Mouse (Mus musculus): ENCODE data around the gene Ntn4. TPM values are rescaled to one million over a fixed set of nuclear protein-coding genes. Genes with fewer than 3 reads are reported as not detected.

Gene Ntn4
- total and polyA plus RNA-seq, 3 experiments, result not detected

GRCm38 (mm10) chr10:93742097-93742446 is 101.6 kb downstream of the Ntn4 start:
- in situ Hi-C loops (cut with MboI; ENCODE audit: low pct_ligation_motif_present, low pct_unique_long_range_greater_than_20kb, low sequenced_read_pairs), result no loop called here
- dilution Hi-C loops (cut with MboI; ENCODE audit: extremely low pct_ligation_motif_present, extremely low pct_unique_long_range_greater_than_20kb, low sequenced_read_pairs), result no loop called here

GRCm38 (mm10) chr10:93742598-93742997 is 102.1 kb downstream of the Ntn4 start:
- Histone ChIP-seq H3K4me3 (replicated peaks in 1 of 3; ENCODE audit: low read depth in 2 of 3, low read length in 2 of 3, poor library complexity in 1 of 3) (no peak overlapping the region), H3K27ac (ENCODE audit: insufficient read depth, low read depth) (no peak overlapping the region), H3K9ac (ENCODE audit: insufficient read depth, low read depth) (no peak overlapping the region), H3K4me2 (ENCODE audit: insufficient read depth, low read depth, poor library complexity, severe bottlenecking) (no peak overlapping the region), H3K9me3 (replicated peaks; ENCODE audit: low read length) (no peaks in the 10 kb centered on the region), H3K27me3 (replicated peaks) (no peaks in the 10 kb centered on the region), H3K36me3 (replicated peaks in 1 of 2; ENCODE audit: control insufficient read depth in 1 of 2, insufficient read depth in 1 of 2, low read length in 1 of 2) (no peaks in the 10 kb centered on the region), H3K79me2 (replicated peaks; ENCODE audit: control insufficient read depth, extremely low read depth, insufficient read depth, poor library complexity, severe bottlenecking) (no peaks in the 10 kb centered on the region), H3K4me1 (ENCODE audit: control insufficient read depth in 1 of 2, insufficient read depth in 2 of 2) (no peaks in the 10 kb centered on the region)
- TF ChIP-seq MAFK (IDR thresholded peaks at IDR 0.05; ENCODE audit: insufficient replicate concordance, low read length), result no peak
- TF ChIP-seq NRF1 (IDR thresholded peaks at IDR 0.05; ENCODE audit: low read depth, low read length), result no peak
- TF ChIP-seq ETS1 (conservative IDR thresholded peaks at IDR 0.05; ENCODE audit: low read depth, low read length), result no peak
- no peak for TF ChIP-seq ZC3H11A (IDR thresholded peaks at IDR 0.05; ENCODE audit: low read depth, low read length)
- no peak for TF ChIP-seq ELF1 (IDR thresholded peaks at IDR 0.05; ENCODE audit: low read depth, low read length)
- TF ChIP-seq CHD1 (IDR thresholded peaks at IDR 0.05; ENCODE audit: low read depth, low read length), result no peak
- no peak for TF ChIP-seq BHLHE40 (IDR thresholded peaks at IDR 0.05; ENCODE audit: low read depth, low read length)
- no peak for TF ChIP-seq JUND (conservative IDR thresholded peaks at IDR 0.05; ENCODE audit: low read depth, low read length)
- TF ChIP-seq MXI1 (IDR thresholded peaks at IDR 0.05; ENCODE audit: low read depth, low read length), result no peak
- no peak for TF ChIP-seq JUN (IDR thresholded peaks at IDR 0.05; ENCODE audit: insufficient read depth, low read depth, low read length)
- no peak for TF ChIP-seq RAD21 (IDR thresholded peaks at IDR 0.05; ENCODE audit: low read depth, low read length)
- TF ChIP-seq HCFC1 (IDR thresholded peaks at IDR 0.05; ENCODE audit: low read depth, low read length), result no peak
- no peak for TF ChIP-seq MEF2A (IDR thresholded peaks at IDR 0.05; ENCODE audit: borderline replicate concordance, low read depth, low read length)
- no peak for TF ChIP-seq UBTF (IDR thresholded peaks at IDR 0.05; ENCODE audit: low read depth, low read length)
- TF ChIP-seq ZNF384 (IDR thresholded peaks at IDR 0.05; ENCODE audit: low read depth, low read length), result no peak
- no peak for TF ChIP-seq RCOR1 (conservative IDR thresholded peaks at IDR 0.05; ENCODE audit: low read depth, low read length)
- no peak for TF ChIP-seq USF2 (conservative IDR thresholded peaks at IDR 0.05; ENCODE audit: low read depth, low read length)
- no peak for TF ChIP-seq TBP (conservative IDR thresholded peaks at IDR 0.05; ENCODE audit: low read depth, low read length)
- TF ChIP-seq POLR2AphosphoS2 (IDR thresholded peaks at IDR 0.05; ENCODE audit: low read depth, low read length), result no peak
- DNase-seq (ENCODE audit: extremely low read depth), result no peak
- in situ Hi-C loops (cut with MboI; ENCODE audit: low pct_ligation_motif_present, low pct_unique_long_range_greater_than_20kb, low sequenced_read_pairs), result no loop called here
- dilution Hi-C loops (cut with MboI; ENCODE audit: extremely low pct_ligation_motif_present, extremely low pct_unique_long_range_greater_than_20kb, low sequenced_read_pairs), result no loop called here

More at GRCm38 (mm10) chr10:93742097-93742446, 101.6 kb downstream of the Ntn4 start:
- H3K27me3 ChIP-seq (replicated peaks), result no peaks in the 10 kb centered on the region
- no peak overlapping the region for H3K4me2 ChIP-seq (ENCODE audit: insufficient read depth, low read depth, poor library complexity, severe bottlenecking)
- no peaks in the 10 kb centered on the region for H3K79me2 ChIP-seq (replicated peaks; ENCODE audit: control insufficient read depth, extremely low read depth, insufficient read depth, poor library complexity, severe bottlenecking)
- H3K9ac ChIP-seq (ENCODE audit: insufficient read depth, low read depth), result no peak overlapping the region
- H3K9me3 ChIP-seq (replicated peaks; ENCODE audit: low read length), result no peaks in the 10 kb centered on the region
- H3K36me3 ChIP-seq (replicated peaks in 1 of 2; ENCODE audit: control insufficient read depth in 1 of 2, insufficient read depth in 1 of 2, low read length in 1 of 2), result no peaks in the 10 kb centered on the region
- no peaks in the 10 kb centered on the region for H3K4me1 ChIP-seq (ENCODE audit: control insufficient read depth in 1 of 2, insufficient read depth in 2 of 2)
- no peak for TF ChIP-seq MAX (IDR thresholded peaks at IDR 0.05; ENCODE audit: low read length)
- TF ChIP-seq ELF1 (IDR thresholded peaks at IDR 0.05; ENCODE audit: low read depth, low read length), result no peak
- TF ChIP-seq ZMIZ1 (IDR thresholded peaks at IDR 0.05; ENCODE audit: low read depth, low read length), result no peak
- no peak for TF ChIP-seq ZKSCAN1 (IDR thresholded peaks at IDR 0.05; ENCODE audit: borderline replicate concordance, low read depth, low read length)
- TF ChIP-seq TBP (conservative IDR thresholded peaks at IDR 0.05; ENCODE audit: low read depth, low read length), result no peak
- no peak for TF ChIP-seq RCOR1 (conservative IDR thresholded peaks at IDR 0.05; ENCODE audit: low read depth, low read length)
- no peak for TF ChIP-seq POLR2AphosphoS2 (IDR thresholded peaks at IDR 0.05; ENCODE audit: low read depth, low read length)
- no peak for TF ChIP-seq EP300 (IDR thresholded peaks at IDR 0.05; ENCODE audit: low read length)
- TF ChIP-seq CHD1 (IDR thresholded peaks at IDR 0.05; ENCODE audit: low read depth, low read length), result no peak
- no peak for TF ChIP-seq SIN3A (IDR thresholded peaks at IDR 0.05; ENCODE audit: low read length)
- no peak for TF ChIP-seq MEF2A (IDR thresholded peaks at IDR 0.05; ENCODE audit: borderline replicate concordance, low read depth, low read length)
- no peak for TF ChIP-seq JUN (IDR thresholded peaks at IDR 0.05; ENCODE audit: insufficient read depth, low read depth, low read length)
- no peak overlapping the region for H3K27ac ChIP-seq (ENCODE audit: insufficient read depth, low read depth)
- H3K4me3 ChIP-seq (replicated peaks in 1 of 3; ENCODE audit: low read depth in 2 of 3, low read length in 2 of 3, poor library complexity in 1 of 3), result no peak overlapping the region
- no peak for DNase-seq (ENCODE audit: extremely low read depth)

All from CH12.LX (cell line).